Mouse (Mus musculus) limb, embryonic 14.5 days (tissue): ENCODE results near the gene Gltpd2. TPM values are rescaled to one million over a fixed set of nuclear protein-coding genes. Genes with fewer than 3 reads are reported as not detected.
"Not testable (repeated sequence)": the region's sequence is repeated elsewhere in the genome, so short reads cannot be mapped to it uniquely, and the experiment has no call there.

Experiments used
- ATAC-seq: fragments of 200-750 bp; cut with Nextera tagmentation; 2 replicates; pipeline ENCODE4 v1.8.0; 2017; ENCODE audit warnings: low read depth, moderate number of reproducible peaks, moderate TSS enrichment; ENCODE audit not compliant: low FRiP score
- DNase-seq: peaks from one replicate; pipeline ENCODE4 v3.0.0-alpha.2; 2015; ENCODE audit warnings: low spot score
- H3K27ac ChIP-seq: fragments of 300-500 bp; sonication (generic); replicated peaks from 2 replicates; pipeline ENCODE4 v1.5.1; 2014; ENCODE audit warnings: low read depth, mild to moderate bottlenecking, low read length, moderate library complexity, mixed read lengths
- H3K27me3 ChIP-seq: fragments of 300-500 bp; sonication (generic); 2 replicates; pipeline ENCODE4 v1.6.1; 2014; ENCODE audit warnings: low read length, mixed read lengths; ENCODE audit not compliant: control insufficient read depth, insufficient read depth
- H3K36me3 ChIP-seq: fragments of 300-500 bp; sonication (generic); 2 replicates; pipeline ENCODE4 v1.6.1; 2014; ENCODE audit warnings: mild to moderate bottlenecking, low read length, moderate library complexity, mixed read lengths; ENCODE audit not compliant: control insufficient read depth, insufficient read depth
- H3K4me1 ChIP-seq: fragments of 300-500 bp; sonication (generic); 2 replicates; pipeline ENCODE4 v1.6.1; 2014; ENCODE audit warnings: antibody characterized with exemption, low read length, mixed read lengths; ENCODE audit not compliant: control insufficient read depth, insufficient read depth
- H3K4me2 ChIP-seq: fragments of 300-500 bp; sonication (generic); replicated peaks from 2 replicates; pipeline ENCODE4 v1.6.1; 2014; ENCODE audit warnings: low read depth, mild to moderate bottlenecking, low read length, moderate library complexity; ENCODE audit not compliant: severe bottlenecking
- H3K4me3 ChIP-seq: fragments of 300-500 bp; sonication (generic); replicated peaks from 2 replicates; pipeline ENCODE4 v1.5.1; 2014; ENCODE audit warnings: low read length
- H3K9ac ChIP-seq: fragments of 300-500 bp; sonication (generic); 2 replicates; pipeline ENCODE4 v1.6.1; 2014; ENCODE audit warnings: mild to moderate bottlenecking, low read depth, low read length, moderate library complexity; ENCODE audit not compliant: severe bottlenecking
- H3K9me3 ChIP-seq: fragments of 300-500 bp; sonication (generic); 2 replicates; pipeline ENCODE4 v1.6.1; 2016; ENCODE audit warnings: low read length; ENCODE audit not compliant: control insufficient read depth
- POLR2A ChIP-seq: fragments of 200-500 bp; IDR thresholded peaks from 2 replicates; pipeline ENCODE4 v1.8.0; 2012; ENCODE audit warnings: inconsistent platforms, mild to moderate bottlenecking, moderate library complexity, borderline replicate concordance; ENCODE audit not compliant: insufficient read depth, insufficient read length; ENCODE audit errors: extremely low read depth
- WGBS: fragments of 180-500 bp; shearing (Covaris S2); extraction: QIAGEN DNeasy Blood & Tissue Kit; methylation state at CpG from one replicate; pipeline ENCODE4 v1.1.7; 2014; 5-methylcytosine and 5-hydroxymethylcytosine counted together
- polyA plus RNA-seq, 2 experiments: library from polyadenylated mRNA; depleted of rRNA in 1 of 2; stranded (reverse) in 1 of 2; unstranded in 1 of 2; fragments of >200 nt; fragmentation: Nextera tagmentation in 1 of 2; extraction: Ambion mirVana in 1 of 2; gene quantifications; 2 replicates each; pipeline versions ENCODE4 v1.2.1 to v1.2.3; 2012 to 2014

Gltpd2 gene
- polyA plus RNA-seq, 2 experiments, result 0.24 to 0.73 TPM

DNA sequence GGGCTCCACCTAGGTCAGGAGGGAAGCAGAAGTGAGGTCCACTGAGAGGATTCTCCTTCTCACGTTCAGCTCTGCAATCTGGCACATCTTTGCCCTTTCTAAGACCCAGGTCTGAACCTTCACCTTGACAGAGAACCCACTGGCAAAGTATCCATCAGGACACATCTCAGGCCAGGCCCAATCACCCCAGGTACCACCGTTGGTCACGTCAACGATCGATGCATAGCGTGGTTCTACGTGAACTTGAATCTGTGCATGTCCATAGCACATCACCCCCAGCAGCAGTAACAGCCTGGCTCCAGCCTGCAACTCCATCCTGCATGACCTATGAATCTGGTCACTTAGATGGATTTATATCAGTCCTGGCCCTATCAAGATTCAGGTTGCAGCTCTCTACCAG, 4.7 kb upstream of the Gltpd2 start, which contains the start of gene Vmo1:
TSS of gene Vmo1 (minus strand) at position 329 of the 400 bp plus-strand sequence.
- no peak for ATAC-seq

DNA sequence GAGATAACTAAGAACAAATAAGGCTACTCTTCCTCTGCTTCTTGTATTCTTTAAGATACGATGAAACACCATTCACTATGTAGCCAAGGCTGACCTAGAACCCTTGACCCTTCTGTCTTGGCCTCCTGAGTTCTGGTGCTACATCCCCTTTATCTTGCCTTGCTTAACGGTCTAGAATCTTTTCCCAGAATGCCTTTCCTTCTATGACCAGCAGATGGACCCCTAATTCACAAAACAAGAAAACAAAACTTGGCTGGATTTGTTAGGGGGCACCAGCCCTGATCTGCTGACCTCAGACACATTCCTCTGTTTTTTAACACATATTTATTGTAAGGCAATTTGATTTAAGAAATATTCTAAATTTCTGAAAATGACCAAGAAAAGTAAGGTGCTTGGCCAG, 2.6 kb upstream of the Gltpd2 start:
- ATAC-seq (no peak), DNase-seq (no peak)
- Histone ChIP-seq H3K4me2 (no peak overlapping the region), H3K27ac (no peak overlapping the region), H3K27me3 (no peaks in the 10 kb centered on the region), H3K4me3 (no peak overlapping the region), H3K9ac (no peak overlapping the region), H3K4me1 (0 out of 2 replicates have a peak, but pooled peaks cover 4% of the 10 kb centered on the region), H3K9me3 (no peaks in the 10 kb centered on the region), H3K36me3 (no peaks in the 10 kb centered on the region)
- no peak for TF ChIP-seq POLR2A
- 26% methylated on average over 2 of the region's 2 CpGs for WGBS

More for the DNA sequence above, 4.7 kb upstream of the Gltpd2 start, which contains the start of gene Vmo1:
- H3K9ac ChIP-seq, result no peak within 1 kb of the TSS
- no peaks in the 10 kb centered on the region; the same call in 1 of the 2 replicates for H3K4me1 ChIP-seq
- H3K36me3 ChIP-seq, result no peaks in the 10 kb centered on the region
- H3K4me2 ChIP-seq, result no peak within 1 kb of the TSS
- no peak for TF ChIP-seq POLR2A
- H3K4me3 ChIP-seq, result no peak within 1 kb of the TSS
- no peak for DNase-seq
- no peaks in the 10 kb centered on the region for H3K9me3 ChIP-seq
- 85% methylated on average over 7 of the region's 7 CpGs for WGBS
- H3K27ac ChIP-seq, result no peak within 1 kb of the TSS
- H3K27me3 ChIP-seq, result no peaks in the 10 kb centered on the region

DNA sequence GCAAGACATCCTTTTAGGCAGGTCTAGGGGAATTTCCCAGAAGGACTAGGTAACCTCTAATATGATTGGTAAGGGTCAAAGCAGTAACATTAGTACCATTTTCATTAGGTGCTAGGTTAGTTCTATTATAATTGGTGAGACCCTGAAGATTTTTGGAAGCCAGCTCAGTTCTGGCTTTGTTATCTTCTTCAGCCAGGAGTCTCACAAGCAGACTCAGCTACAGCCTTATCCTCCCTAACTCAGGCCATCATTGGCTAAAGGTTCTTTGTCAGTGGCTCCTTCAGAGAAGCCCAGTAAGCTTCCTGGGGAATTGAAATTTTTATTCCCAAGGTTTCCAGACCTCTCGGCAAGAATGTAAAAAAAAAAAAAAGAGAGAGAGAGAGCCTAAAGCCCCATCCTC, 560 bp upstream of the Gltpd2 start:
- TF ChIP-seq POLR2A, result no peak
- Histone ChIP-seq H3K27ac (no peak overlapping the region), H3K9me3 (no peaks in the 10 kb centered on the region), H3K36me3 (no peaks in the 10 kb centered on the region), H3K27me3 (no peaks in the 10 kb centered on the region), H3K4me3 (no peak overlapping the region), H3K4me1 (0 out of 2 replicates have a peak, but pooled peaks cover 4% of the 10 kb centered on the region), H3K9ac (no peak overlapping the region), H3K4me2 (no peak overlapping the region)
- ATAC-seq, result no peak
- WGBS, result 55% methylated on average over 1 of the region's 1 CpGs
- no peak for DNase-seq

DNA sequence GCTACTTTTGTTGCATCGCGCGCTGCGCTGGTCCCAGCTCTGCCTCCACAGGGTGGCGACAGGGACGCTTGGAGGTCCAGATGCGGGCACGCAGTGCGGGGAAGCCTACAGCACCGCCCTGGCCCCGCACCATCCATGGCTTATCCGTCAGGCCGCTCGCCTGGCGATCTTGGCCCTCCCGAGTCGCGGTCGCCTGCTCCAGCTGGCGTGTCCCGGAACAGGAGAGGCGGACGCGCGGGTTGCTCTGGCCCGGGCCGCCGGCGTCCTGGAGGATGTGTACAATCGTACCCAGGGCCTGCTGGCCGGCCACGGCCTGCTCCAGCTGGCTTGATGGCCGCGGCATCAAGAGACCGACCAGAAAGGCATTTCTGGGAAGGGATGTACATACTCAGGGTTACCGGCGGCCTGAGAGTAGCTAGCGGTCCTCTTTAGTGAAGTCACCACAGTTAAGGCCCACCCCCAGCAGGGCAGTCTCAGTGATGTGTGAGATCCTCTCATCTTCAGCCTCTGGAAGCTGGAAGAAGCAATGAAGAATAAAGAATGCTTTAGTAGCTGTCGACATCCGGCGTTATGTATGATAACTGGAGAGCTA, 1.3 kb downstream of the Gltpd2 start:
- H3K36me3 ChIP-seq, result no peaks in the 10 kb centered on the region

DNA sequence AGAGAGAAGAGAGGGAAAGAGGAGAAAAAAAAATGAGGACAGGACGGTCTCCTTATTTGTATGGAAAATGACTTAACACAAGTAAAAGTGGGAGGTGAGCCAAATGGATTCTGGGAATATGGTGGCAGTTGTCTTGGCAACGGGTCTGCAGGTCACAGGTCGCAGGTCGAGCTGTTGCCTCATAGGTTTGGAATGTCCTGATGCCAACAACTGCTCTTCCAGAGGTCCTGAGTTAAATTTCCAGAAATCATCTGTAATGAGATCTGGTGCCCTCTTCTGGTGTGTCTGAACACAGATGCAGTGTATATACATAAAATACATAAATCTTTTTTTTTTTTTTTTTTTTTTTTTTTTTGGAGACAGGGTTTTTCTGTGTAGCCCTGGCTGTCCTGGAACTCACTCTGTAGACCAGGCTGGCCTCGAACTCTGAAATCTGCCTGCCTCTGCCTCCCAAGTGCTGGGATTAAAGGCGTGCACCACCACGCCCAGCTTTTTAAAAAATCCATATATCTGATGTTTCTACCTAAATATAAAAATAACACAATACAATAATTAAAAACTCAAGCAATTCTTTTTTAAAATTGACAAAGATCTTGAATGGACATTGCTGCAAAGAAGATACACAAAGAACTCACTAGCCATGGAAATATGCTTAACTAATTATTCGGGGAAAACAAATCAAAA, 4.5 kb downstream of the Gltpd2 start:
- H3K4me3 ChIP-seq, DNase-seq, ATAC-seq, H3K9me3 ChIP-seq, H3K27ac ChIP-seq, H3K4me2 ChIP-seq, H3K27me3 ChIP-seq, H3K9ac ChIP-seq, H3K4me1 ChIP-seq: not testable (repeated sequence)
- 91% methylated on average over 8 of the region's 8 CpGs for WGBS
- peaks cover 22% of the 10 kb centered on the region for H3K36me3 ChIP-seq

More for the DNA sequence above, 1.3 kb downstream of the Gltpd2 start:
- Histone ChIP-seq H3K4me3 (peak overlapping the region; percentile 31), H3K4me1 (0 out of 2 replicates have a peak, but pooled peaks cover 4% of the 10 kb centered on the region), H3K9ac (peak overlapping the region; percentile 59), H3K27ac (no peak overlapping the region), H3K27me3 (no peaks in the 10 kb centered on the region), H3K9me3 (no peaks in the 10 kb centered on the region), H3K4me2 (peak overlapping the region; percentile 48)
- 0 out of 2 replicates have a peak, but pooled peaks have one; percentile 24 for TF ChIP-seq POLR2A
- ATAC-seq (no peak), DNase-seq (peak; percentile 17)
- 11% methylated on average over 41 of the region's 41 CpGs for WGBS
